Mouse (Mus musculus) right cerebral cortex, postnatal 14 days (tissue): ENCODE measurements at regions not wholly inside any gene's neighbourhood (a gene's known extent, or its start where the extent isn't known, plus 50 kb on each side); places are given as distances from the start of the nearest gene placed in this dataset.
"Not testable (repeated sequence)": the region's sequence is repeated elsewhere in the genome, so short reads cannot be mapped to it uniquely, and the experiment has no call there.

Experiments
- DNase-seq: peaks from one replicate; pipeline ENCODE4 v3.0.0; 2022

DNA sequence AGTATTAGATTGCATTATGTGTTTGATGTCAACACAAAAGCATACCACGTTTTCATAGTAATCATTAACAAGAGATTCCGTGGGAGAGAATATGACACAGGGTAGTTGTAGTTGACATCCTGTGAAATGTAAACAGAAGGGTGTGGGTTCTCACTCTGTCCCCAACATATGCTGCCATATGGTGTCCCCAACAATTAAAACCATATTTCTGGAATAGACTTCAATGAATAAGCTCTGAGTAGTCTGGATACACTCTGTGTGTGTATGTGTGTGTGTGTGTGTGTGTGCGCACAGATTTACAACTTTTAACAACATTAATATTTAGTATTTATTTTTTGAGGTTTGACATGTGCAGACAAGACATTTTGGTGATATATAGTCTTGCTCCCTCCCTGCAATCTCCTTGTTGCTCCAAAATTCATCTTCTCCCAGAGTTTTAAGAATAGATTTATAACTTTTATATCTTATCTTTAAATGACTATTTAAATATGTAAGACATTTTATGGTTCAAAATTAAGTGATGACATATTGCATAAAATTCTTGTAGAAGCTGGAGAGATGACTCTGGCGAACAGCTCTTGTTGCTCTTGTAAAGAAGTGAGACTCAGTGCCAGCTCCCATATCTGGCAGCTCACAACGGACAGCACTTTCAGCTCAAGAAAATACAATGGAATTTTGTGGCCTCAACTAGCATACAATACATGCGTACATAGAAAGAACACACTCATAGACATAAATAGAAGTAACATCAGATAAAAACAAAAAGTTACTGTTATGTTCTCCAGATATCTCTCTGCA is 162.6 kb upstream of the Tram1l1 start:
- no peak for DNase-seq

DNA sequence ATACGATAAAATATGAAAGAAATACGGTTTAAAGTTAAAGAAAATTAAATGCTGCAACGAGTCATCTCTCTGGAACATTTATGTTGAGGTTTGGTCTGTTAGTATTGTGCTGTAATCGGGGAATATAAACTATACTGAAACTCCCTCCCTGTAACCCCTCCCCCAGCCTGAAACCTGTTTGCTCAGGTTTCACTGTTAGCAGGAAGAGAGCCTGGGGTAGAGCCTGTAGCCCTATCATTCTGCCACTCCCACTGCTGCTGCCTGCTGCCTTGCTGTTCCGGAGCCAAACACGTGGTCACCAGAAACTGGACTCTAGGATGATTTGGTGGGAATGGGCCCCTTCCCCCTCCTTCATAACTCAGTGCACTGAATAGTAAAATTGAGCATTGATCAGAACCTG is 127.3 kb upstream of the Tram1l1 start:
- not testable (repeated sequence) for DNase-seq

DNA sequence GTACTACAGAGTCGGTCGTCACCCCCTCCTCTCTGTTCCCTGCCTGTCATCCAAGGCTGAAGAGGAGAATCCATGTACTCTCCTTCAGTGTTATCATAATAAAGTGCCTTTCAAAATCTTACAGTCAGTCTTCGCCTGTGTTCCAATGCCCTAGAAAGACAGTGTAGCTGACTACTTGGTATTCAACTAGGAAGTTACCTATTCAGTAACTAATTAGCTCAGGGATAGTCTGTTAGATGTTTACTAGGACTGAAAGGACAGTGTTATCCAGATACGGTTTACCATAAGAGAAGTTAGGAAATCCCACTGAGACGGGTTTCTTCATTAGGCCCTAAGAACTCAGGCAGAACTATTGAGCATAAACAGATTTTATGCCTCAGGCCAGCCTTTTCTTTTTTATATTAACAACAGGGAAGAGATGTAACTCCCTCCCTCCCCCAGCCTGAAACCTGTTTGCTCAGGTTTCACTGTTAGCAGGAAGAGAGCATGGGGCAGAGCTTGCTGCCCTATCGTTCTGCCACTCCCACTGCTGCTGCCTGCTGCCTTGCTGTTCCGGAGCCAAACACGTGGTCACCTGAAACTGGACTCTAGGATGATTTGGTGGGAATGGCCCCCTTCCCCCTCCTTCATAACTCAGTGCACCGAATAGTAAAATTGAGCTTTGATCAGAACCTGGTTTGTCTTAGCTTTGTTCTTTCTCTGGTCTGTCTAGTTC is 120.3 kb upstream of the Tram1l1 start:
- not testable (repeated sequence) for DNase-seq

DNA sequence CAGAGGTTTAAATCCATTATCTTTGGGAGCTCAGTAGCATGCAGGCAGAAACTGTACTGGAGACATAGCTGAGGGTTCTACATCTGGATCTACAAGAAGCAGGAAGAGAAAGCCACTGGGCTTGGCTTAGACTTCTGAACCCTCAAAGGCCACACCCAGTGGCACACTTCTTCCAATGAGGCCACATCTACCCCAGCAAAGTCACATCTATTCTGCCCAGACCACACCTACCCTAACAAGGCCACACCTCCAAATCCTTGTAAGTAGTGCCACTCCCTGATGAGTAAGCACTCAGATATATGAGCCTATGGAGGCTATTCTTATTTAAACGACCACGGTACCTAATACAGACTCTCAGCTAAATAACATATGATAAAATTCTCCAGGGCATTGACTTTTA is 103.5 kb upstream of the Tram1l1 start:
- no peak for DNase-seq

- DNase-seq = no peak
Measured at GRCm38 (mm10) chr3:124225982-124226381, 94.7 kb upstream of the Tram1l1 start.

- DNase-seq = no peak
Measured at GRCm38 (mm10) chr3:124227701-124228100, 93.0 kb upstream of the Tram1l1 start.

DNA sequence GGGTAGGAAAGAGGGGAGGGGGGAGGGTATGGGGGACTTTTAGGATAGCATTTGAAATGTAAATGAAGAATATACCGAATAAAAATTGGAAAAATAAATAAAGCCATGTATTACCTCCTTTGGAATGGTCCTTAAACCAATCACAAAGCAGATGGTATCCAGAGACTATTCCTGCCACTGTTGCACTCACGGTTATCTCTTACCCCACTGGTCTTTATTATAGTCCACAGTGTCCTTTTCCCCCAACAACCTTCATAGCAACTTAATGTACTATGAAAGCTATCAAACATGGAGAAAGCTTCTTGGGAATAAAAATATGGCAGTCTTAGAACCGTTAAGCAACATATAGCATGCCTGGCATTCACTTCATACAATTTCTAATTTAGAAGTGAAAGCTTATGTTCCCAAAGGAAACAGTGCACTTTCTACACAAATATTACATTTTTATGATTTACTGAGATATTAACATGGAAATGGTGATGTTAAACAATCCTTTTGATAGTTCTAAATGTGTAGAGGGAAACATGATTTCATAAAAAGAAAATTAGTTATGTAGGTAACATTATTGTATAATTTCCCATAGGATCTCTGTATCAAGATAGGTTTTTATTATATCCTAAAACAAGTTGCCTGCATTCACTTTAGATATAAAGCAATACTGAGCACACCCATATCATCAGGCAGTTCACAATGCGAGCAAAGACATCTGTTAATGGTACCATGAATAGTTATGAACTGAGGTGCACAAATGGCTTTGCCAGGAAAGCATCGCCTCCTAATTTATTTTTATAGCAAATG is 79.5 kb upstream of the Tram1l1 start:
- DNase-seq = no peak

DNA sequence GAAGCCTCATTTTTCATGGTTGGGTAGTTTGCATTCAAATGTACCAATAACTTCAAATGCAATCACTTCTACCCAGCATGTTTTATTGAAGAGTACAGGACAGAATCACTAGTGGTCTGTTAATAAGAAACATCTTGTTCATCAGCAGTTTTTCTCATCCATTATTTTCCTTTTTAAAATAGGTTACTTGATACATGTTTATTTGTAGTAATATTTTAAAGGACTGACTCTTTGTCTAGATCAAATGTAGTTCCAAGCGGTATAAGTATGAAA is 79.0 kb upstream of the Tram1l1 start:
- DNase-seq = no peak

DNA sequence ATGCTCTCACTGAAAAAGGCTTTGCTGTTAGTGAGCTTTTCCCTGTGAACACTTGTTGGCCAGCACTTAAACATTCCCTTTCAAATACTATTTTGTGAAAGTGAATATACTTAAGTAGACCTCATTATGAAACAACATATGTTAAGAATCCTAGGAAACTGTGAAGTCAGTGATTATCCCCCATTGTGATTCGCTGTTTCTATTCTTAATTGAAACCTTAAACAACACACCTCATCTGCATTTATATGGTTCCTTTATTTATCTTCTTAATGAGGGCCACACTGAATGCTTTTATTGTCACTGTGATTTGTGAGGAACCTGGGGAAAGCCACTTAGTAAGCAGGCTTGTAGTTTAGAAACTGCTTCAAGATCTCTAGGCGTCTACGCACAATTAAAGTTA is 58.5 kb upstream of the Tram1l1 start:
- no peak for DNase-seq

DNA sequence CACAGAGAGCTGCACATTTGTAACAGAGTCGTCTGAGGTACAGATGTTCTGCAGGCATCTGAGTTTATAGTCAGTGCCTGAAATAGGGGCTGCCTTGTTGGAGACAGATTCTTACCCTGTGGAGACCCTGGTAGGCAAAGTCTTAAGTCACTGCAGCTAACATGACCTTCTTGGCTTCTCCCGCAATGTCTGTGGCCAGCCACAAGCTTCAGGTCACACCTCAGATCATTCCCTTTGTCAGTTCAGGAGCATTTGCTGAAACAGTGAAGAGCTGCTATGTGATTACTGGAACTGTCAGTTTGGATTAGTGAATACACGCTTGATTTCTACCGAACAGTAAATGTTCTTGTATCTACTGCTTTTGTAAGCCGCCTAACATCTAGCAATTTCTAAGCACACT is 53.8 kb upstream of the Tram1l1 start:
- DNase-seq = no peak

GRCm38 (mm10) chr3:124270506-124270905 is 50.1 kb upstream of the Tram1l1 start:
- DNase-seq = no peak
